Mouse (Mus musculus): Measurements from ENCODE around the gene Pdzk1.

The Pdzk1 gene

GRCm38 (mm10) chr3:96838996-96839645, 10.0 kb downstream of the Pdzk1 start:
- DNase-seq = no peak

GRCm38 (mm10) chr3:96845191-96845590, 16.1 kb downstream of the Pdzk1 start:
- no peak for DNase-seq

GRCm38 (mm10) chr3:96845806-96846205, 16.7 kb downstream of the Pdzk1 start:
- DNase-seq = peak; percentile 6

- DNase-seq = no peak
Measured at GRCm38 (mm10) chr3:96846985-96847384, 17.9 kb downstream of the Pdzk1 start.

GRCm38 (mm10) chr3:96847661-96848060, 18.6 kb downstream of the Pdzk1 start:
- no peak for DNase-seq

- DNase-seq = no peak
Measured at GRCm38 (mm10) chr3:96848470-96848869, 19.4 kb downstream of the Pdzk1 start.

- DNase-seq = no peak
Measured at GRCm38 (mm10) chr3:96849168-96849727, 20.2 kb downstream of the Pdzk1 start.

- DNase-seq = no peak
Measured at GRCm38 (mm10) chr3:96852561-96852960, 23.5 kb downstream of the Pdzk1 start.

- no peak for DNase-seq
Measured at GRCm38 (mm10) chr3:96854376-96854775, 25.3 kb downstream of the Pdzk1 start.

- DNase-seq = no peak
Measured at GRCm38 (mm10) chr3:96855833-96856232, 26.7 kb downstream of the Pdzk1 start.

- DNase-seq = no peak
Measured at GRCm38 (mm10) chr3:96860498-96860897, 31.4 kb downstream of the Pdzk1 start.

GRCm38 (mm10) chr3:96867863-96868262, 38.8 kb downstream of the Pdzk1 start:
- DNase-seq = no peak

GRCm38 (mm10) chr3:96868566-96868965, 39.5 kb downstream of the Pdzk1 start:
- DNase-seq = no peak

GRCm38 (mm10) chr3:96869091-96869490, 40.0 kb downstream of the Pdzk1 start:
- no peak for DNase-seq

- no peak for DNase-seq
Measured at GRCm38 (mm10) chr3:96870270-96870669, 41.2 kb downstream of the Pdzk1 start.

GRCm38 (mm10) chr3:96871070-96871469, 42.0 kb downstream of the Pdzk1 start:
- no peak for DNase-seq

GRCm38 (mm10) chr3:96872501-96872900, 43.4 kb downstream of the Pdzk1 start:
- no peak for DNase-seq

- DNase-seq = no peak
Measured at GRCm38 (mm10) chr3:96874808-96875571, 45.9 kb downstream of the Pdzk1 start.

GRCm38 (mm10) chr3:96879536-96879935, 50.5 kb downstream of the Pdzk1 start:
- no peak for DNase-seq

GRCm38 (mm10) chr3:96880385-96880784, 51.3 kb downstream of the Pdzk1 start:
- no peak for DNase-seq

- no peak for DNase-seq
Measured at GRCm38 (mm10) chr3:96881557-96881956, 52.5 kb downstream of the Pdzk1 start.

GRCm38 (mm10) chr3:96882061-96882849, 53.2 kb downstream of the Pdzk1 start:
- DNase-seq = no peak

GRCm38 (mm10) chr3:96883690-96884089, 54.6 kb downstream of the Pdzk1 start:
- no peak for DNase-seq
